Mouse (Mus musculus) adrenal gland, postnatal 25 days (tissue): Measurements from ENCODE around the gene Cavin3. TPM values are rescaled to one million over a fixed set of nuclear protein-coding genes. Genes with fewer than 3 reads are reported as not detected.
"Not testable (repeated sequence)": the region's sequence is repeated elsewhere in the genome, so short reads cannot be mapped to it uniquely, and the experiment has no call there.

Source experiments
- DNase-seq: peaks from one replicate; pipeline ENCODE4 v3.0.0; 2021; ENCODE audit warnings: mixed read lengths
- total RNA-seq: library from RNA; stranded (reverse); gene quantifications from 2 replicates; pipeline ENCODE4 v1.2.3, GENCODE M21; 2021

The Cavin3 gene
- total RNA-seq, 1 experiment from 2014 or later = 77.1 TPM

DNA sequence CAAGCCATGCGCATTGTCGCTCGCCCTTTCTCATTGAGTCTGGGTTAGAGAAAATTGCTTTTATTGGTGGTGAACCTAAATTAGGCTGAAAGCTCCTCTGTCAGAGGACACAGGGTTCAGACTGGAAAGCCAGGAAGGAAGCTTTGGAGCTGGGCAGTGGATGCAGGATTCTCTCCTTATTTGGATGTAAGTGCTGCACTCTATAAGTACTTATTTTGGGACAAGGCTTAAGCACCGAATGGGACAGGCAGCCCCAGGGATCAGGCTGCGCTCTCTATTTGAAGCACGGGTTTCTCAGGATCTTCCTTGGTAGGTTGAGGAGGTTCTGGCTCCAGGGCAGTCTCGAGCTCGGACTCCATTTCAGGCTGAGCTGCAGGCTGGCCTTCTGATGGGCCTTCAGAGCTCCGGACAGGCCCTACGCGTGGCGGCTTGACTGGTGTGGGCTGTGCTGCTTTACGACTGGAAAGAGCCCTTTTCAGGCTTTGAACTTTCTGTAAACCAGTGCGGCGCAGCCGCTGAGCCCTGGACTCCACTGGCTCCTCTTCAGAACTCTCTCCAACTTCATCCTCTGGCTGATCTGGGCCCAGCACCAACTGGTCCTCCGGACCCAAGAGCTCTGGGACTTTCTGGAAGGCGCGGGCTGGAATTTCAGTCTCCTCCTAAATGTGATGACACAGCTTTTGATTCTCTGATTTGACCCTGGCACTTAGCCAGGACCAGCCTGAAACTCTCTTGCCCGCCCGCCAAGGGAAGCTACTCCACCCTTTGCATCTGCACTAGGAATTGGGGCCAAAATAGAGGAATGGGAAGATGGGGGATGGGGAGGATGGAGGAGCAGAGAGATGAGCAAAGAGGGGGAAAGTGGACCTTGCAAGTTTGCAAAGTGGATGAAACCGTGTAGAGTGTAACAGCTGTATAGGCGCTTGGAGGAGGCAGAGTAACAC is 1.3 kb downstream of the Cavin3 start:
- peak; percentile 70 for DNase-seq

DNA sequence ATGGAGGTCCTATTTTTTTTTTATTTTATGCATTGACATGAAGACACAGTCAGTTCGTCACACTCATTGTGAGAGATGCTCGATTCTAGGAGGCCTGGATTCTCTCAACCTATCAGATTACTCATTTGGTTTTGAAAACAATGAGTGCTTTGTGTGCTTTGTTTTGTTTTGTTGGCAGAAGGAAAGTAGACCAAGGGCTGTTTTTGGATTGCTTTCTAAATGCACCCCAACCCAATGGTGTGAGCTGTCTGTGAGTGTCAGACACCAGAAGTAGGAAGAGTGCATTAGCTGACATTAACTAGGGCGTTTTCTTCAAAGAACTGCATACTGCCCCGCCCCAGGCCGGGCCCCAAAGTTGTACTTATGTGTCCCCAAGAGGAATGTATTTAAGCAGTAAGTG is 2.0 kb downstream of the Cavin3 start:
- no peak for DNase-seq

DNA sequence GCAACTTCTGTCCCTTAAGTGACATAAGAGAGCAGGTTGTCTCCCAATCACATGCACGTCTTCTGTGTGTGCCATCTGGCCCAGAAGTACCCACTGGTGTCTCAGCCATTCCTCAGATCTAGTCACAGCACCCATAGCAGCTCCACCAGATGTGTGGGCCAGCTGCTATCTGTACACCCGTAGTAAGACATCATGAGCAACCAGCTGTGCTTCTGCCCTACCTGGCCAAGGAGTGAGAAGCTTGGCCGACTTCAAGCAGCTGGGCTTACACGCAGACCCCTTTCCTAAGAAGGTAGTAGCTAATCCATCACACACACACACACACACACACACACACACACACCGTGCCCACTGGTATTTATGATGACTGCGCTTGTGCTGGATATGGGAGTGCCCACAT is 2.9 kb downstream of the Cavin3 start:
- DNase-seq = no peak

DNA sequence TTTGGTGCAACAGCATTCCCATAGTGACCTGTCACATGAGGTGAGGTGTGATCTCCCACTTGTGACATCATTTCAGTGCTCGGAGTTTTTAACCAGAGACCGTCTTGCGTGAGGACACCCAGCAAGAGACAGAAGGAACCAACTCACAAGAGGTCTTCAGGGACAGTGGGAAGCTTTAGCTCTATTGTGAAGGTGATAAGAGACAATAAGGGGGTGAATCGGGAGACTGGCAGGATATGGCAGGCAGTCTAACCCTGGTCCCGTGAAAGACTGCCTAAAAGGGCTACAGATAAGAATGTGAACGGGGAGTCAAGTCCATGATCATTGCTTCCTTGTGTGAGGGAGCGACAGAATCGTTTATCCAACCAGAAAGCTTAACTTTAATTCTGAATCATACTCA is 3.8 kb downstream of the Cavin3 start:
- DNase-seq = no peak

DNA sequence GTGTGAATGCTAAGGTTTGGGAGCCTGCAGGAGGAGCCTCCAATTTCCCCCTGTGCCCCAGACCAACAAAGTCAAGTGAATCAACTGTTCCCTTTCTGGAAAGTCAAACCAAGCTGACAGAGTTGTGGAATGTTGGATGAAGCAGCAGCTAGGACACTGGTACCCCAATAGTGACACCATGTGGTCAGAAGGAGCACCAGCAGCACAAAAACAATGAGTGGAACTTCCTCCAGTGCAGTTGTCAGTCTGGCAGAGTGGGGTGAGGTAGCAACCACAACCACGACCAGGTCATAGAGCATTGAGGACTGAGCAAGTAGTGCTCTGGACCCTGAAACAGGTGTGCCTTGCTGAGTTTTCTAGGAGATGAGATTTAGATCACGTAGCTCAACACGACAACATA is 4.3 kb downstream of the Cavin3 start:
- peak; percentile 32 for DNase-seq

DNA sequence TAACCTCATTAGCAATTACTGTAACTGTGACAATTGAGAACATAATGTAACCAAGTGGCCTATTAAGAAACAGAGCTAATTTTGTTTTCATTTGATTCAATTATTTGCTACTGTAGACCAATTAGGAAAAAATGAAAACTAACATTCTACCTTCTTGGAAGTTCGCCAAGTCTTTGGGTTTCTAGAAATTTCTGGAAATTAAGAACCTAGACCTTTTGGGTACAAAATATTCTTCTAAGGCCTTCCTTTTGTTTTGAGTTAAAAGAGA is 4.7 kb downstream of the Cavin3 start:
- no peak for DNase-seq

DNA sequence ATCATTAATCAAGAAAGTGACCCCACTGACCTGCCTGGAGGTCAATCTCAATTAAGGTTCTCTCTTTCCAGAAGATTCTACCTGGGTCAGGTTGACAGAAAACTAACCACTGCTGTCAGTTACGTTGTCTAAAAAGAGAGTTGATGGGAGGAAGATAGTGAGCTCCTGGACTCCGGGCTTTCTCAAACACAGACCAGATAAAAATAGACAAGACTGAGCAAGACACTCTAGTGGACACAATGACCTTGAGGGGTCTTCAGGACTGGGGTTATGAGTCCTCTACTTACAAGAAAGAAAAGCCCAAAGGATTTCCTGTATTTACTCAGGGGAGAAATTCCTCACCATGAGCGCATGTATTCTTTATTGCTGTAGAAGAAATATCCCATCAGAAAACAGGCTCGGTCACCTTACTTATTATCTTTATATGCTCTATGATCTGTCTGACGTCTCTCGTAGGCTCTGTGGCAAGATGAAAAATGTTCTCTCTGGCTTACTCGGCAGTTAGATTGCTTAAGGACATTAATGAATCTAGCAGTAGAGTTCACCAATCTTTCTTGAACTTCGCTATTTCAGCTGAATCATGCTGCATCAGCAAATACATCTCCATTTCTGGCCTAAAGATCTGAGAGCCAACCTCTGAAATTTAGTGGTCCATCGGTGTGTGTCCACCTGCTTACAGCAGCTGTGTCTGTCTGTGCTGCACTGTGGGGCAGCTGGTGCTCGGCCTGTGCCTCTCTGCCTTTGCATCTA is 5.2 kb downstream of the Cavin3 start:
- DNase-seq = no peak

DNA sequence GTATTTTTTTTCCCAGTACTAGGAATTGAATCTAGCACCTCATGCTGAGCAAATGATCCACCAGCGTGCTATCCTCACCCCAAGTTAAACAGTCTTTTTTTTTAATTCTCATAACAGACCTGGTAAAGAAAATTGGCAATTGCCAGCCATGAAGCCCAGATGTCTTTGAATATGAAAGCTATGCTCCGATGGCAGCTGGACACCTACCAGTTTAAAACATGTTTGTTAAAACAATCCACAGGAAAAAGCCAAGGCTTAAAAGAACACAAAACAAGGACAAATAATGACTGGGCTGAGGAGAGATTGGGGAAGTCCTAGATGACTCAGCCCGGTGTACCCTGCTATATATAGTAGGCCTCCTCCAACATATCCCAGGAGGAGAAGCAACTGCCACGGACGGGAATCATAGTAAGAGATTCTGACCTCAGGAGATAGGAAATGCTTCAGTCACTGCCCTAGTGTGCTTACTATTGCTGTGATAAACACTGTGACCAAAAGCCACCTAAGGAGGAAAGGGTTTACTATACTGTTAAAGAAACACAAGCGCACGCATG is 6.6 kb downstream of the Cavin3 start:
- no peak for DNase-seq

DNA sequence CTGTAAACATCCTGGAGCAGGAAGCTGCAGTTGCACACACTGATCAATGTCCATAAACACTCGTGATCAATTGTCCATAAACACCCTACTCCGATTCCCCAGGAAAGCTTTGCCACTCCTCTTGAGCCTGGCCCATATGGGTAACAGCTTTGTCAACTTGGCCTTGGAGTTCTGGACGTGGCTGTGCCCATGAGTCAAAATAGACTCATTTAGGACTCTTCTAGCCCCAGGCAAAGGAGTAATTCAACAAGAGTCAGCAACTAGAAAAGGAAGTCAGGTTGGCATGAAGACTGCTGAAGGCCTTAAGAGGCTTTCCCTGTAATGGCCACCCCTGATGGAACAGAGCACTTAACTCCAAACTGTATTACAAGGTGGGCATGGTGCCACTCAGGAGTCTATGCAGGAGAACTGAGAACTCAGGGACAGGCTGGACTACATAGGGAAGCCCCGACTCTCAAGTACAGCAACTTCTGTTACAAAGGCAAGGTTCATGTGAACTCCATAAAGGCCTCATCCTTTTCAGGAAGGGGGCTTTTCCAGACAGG is 7.3 kb downstream of the Cavin3 start:
- no peak for DNase-seq

DNA sequence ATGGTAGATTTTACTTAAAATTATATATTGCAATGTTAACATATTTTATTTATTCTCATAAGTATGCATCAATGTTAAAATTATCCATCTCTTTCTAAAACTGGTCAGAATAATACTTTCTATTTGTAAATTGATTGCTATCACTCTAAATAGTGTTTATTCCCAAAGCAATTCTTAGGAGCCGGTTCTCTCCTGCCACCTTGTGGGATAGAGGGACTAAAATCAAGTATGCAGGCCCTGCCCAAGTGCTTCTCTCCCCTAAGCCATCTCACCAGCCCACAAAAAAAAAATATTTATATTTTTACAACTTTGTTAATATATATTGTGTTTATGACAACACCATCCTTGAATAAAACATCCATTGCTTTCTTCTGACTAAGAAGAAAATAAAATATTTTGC is 9.5 kb downstream of the Cavin3 start:
- no peak for DNase-seq

DNA sequence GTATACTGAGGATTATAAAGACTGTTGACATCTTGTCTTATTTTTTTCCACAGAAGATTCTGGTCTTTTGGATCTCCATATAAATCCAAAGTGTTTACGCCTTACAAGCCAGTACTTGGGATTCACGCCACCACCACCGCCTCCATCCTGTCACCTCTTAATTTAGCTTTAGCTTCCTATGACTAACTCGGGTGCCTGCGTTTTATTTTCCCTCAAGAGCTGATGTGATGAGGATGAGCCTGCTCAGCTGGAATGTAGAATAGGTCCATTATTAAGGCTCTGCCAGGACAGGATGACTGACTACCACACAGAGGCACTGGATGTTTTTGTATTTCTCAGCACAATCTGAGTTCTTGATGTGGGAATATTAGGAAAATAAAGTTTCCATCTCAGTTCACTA is 16.6 kb downstream of the Cavin3 start:
- DNase-seq = not testable (repeated sequence)

DNA sequence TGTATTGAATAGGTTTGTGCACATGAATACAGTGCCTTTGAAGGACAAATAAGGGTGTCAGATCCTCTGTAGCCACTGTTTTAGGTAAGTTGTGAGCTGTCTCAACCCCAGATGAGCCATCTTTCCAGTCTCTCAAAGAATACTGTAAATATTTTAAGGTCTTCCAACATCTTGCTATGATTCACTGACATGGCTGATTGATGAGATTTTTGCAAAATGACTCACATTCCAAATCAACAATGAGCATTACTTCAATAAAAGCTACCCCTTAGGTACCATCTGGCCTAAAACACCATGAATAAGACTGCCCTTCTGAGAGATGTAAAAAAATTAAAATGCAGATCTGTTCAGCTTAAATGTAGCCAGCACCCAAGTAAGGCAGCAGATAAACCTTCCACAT is 23.6 kb downstream of the Cavin3 start:
- no peak for DNase-seq

DNA sequence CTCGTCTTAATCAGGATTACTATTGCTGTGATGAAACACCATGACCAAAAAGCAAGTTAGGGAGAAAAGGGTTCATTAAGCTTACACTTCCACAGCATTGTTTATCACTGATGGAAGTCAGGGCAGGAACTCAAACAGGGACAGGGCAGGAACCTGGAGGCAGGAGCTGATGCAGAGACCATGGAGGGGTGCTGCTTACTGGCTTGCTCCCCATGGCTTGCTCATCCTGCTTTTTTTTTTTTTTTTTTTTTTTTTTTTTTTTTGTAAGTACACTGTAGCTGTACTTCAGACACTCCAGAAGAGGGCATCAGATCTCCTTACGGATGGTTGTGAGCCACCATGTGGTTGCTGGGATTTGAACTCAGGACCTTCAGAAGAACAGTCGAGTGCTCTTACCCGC is 28.8 kb downstream of the Cavin3 start:
- DNase-seq = not testable (repeated sequence)

DNA sequence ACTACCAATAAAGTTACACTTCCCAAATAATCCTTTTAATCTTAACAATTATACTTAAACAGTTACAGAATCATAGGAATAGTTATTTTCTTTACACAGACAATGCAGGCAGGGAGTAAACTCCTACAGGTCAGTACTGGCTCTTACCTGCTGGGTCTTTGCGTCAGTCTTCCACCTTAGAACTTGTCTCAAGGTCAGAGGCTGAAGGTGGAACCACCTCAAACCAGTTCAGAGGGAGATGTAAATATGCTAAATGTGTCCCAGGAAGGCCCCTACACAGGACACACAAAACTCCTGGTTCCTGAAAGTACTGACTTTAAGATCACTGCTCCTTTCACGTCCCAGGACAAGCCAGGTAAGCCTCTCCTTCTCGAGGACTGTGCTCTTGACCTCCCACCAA is 37.0 kb downstream of the Cavin3 start:
- no peak for DNase-seq

DNA sequence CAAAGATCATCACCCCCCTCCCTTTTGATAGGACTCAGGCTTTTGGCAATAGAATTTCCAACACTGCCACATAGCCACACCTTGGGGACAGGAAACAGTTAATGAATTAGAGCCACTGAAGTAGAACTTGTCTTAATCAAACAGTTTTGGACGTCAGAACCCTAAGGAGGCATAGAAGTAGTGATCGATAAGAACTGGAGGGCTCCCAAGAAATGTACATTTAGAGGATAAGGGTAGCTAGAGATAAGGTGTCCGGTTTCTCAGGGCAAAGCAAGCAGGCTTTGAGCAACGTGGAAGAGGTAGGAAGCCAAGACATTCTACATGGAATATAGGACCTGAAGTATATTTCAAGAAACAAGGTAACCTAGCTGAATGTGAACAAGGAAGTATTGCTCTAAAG is 40.7 kb downstream of the Cavin3 start:
- no peak for DNase-seq

DNA sequence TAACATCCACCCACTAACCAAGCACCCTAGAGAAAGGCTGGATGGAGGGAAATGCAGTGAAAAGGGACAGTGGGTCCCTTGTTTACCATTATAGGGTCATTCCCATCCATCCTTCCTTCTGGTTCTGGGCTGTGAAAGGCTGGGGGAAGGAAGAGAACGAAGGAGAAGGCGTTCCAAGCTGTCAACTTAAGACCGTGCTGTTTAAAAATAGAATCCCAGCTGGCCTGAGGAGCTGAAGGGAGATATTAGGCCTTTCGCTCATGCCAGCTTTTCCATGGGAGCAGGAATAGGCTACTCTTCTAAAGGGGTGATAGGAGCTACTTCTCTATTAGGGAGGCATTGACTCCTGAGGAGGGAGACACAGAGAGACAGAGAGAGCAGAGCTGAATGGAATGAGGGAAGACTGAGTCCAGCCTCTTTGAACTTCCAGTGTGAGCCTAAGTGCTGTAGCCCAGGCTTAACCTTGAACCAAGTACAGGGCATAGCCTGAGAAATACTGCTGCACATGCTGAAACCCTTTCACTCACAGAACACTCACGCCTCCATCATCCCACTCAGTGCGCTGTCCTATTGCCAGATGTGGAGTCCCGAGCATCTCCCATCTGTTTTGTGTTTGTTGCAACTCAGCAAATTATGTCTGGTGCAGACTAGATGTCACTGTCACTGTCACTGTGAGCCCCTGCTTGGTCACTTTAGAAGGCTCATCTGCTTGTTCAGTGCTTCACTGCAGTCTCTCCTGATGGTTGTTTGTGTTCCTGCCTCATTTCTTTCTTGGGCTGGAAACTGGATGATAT is 43.9 kb downstream of the Cavin3 start:
- no peak for DNase-seq

DNA sequence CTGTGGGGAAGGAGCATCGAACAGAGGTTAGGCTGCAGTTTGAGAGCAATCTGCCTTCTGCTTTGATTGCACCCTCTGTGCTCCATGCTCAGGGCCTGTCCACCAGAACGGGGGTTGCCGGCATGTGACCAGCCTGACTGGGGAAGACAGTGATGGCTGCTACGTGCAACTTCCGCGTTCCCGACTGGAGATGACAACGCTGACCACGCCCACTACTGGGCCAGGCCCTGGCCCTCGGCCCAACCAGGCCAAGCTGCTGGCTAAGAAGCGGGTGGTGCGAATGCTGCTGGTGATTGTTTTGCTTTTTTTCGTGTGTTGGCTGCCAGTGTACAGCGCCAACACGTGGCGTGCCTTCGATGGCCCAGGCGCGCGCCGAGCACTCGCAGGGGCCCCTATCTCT is 47.3 kb downstream of the Cavin3 start:
- no peak for DNase-seq

DNA sequence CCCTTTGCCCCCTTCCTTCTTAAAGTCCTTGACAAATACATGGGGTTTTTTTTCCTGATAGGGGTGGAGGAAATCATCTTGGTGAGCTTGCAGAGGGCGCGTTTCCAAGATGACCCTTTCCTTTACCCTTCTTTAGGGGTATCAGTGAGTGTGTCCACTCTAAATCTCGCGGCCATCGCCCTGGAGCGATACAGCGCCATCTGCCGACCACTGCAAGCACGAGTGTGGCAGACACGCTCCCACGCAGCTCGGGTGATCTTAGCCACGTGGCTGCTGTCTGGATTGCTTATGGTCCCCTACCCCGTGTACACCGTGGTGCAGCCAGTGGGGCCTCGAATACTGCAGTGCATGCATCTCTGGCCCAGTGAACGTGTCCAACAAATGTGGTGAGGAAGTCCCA is 48.2 kb downstream of the Cavin3 start:
- no peak for DNase-seq

DNA sequence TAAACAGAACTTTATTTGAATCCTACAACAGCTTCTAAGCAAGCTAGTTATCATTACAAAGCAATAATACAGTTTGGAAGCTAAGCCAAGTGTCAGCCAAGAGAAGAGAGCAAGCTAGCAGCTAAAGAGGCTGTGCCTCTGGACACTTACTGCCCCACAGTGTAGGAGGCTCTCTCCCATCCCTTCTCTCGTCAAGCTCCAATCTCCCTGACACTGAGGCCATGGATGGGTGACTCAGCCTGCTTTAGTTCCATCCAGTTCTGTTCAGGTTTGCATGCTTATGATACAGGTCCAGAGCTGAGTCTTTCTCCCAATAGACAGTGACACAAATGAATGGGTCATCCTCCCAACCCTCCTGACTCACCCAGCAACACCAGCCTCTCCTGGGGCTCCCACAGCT is 50.0 kb downstream of the Cavin3 start:
- DNase-seq = no peak
